ENCODE assay signal across 10 mouse cellular contexts in the genomic region with DNA sequence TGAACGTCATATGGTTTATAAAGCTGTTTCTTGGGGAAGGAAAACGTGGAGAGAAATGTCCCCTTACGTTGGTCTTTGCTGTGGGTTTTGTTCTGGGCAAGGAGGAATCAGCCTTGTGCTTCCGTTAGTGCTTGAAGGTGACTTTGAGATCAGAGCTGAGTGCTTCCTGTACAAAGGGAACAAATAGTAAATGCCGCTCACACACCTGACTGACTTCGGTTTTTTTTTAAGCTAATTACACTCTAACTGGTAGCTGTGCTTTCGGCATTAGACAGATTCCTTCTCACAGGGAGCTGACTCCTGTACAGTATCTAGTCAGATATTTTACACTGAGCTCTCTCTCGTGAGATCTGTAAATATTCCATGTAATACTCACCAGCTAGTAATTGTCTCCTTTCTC. TPM values are rescaled to one million over a fixed set of nuclear protein-coding genes. Genes with fewer than 3 reads are reported as not detected.
DNase-seq lines count a peak whose midpoint lies in the region; ATAC-seq and TF ChIP-seq lines count a peak whose summit lies in the region.
"Had no signal": no experiment of that assay in that cellular context is flagged by ENCODE, and none has a peak within 500 bp of the region (broad histone marks: within the 10 kb centered on the region; RNA-seq: fewer than 3 reads in every experiment).

No protein-coding gene starts in this region.

- H3K9ac ChIP-seq in midbrain, embryonic 14.5 days (replicated peaks; ENCODE audit: low read length) = no peak overlapping the region
- H3K9ac ChIP-seq: embryonic facial prominence, embryonic 12.5 days had no signal

- TF ChIP-seq CTCF in E14TG2a.4 (conservative IDR thresholded peaks at IDR 0.05; ENCODE audit: low read length) = no peak
- no peak for TF ChIP-seq CTCF in brain, embryonic 14.5 days (IDR thresholded peaks at IDR 0.05; ENCODE audit: borderline replicate concordance, extremely low read depth, insufficient read depth, insufficient read length)

- peak; percentile 67 to 85 for DNase-seq in kidney, adult 8-10 months
- no peak for DNase-seq in kidney, adult 18-20 months
- DNase-seq in brain, embryonic 14.5 days (ENCODE audit: low read depth) = peak; percentile 76
- peak; percentile 61 for DNase-seq in midbrain, embryonic 14.5 days
- DNase-seq in left cerebral cortex, adult 8-10 months (ENCODE audit: low spot score in 2 of 2) = no peak
- no peak for DNase-seq in embryo, embryonic 10.5 days (ENCODE audit: low spot score)
- no peak for DNase-seq in adrenal gland, postnatal 25 days

- H3K36me3 ChIP-seq in E14TG2a.4 (ENCODE audit: insufficient read depth, low read length) = peaks cover 11% of the 10 kb centered on the region
- no peaks in the 10 kb centered on the region for H3K36me3 ChIP-seq in midbrain, embryonic 14.5 days (ENCODE audit: control insufficient read depth, insufficient read depth, low read length)
- H3K36me3 ChIP-seq: embryonic facial prominence, embryonic 12.5 days had no signal

- no peaks in the 10 kb centered on the region for H3K9me3 ChIP-seq in E14TG2a.4 (ENCODE audit: low read length)
- H3K9me3 ChIP-seq in midbrain, embryonic 14.5 days (ENCODE audit: control insufficient read depth, low read length) = no peaks in the 10 kb centered on the region
- H3K9me3 ChIP-seq: embryonic facial prominence, embryonic 12.5 days had no signal

- no peak for TF ChIP-seq POLR2A in brain, embryonic 14.5 days (IDR thresholded peaks at IDR 0.05; ENCODE audit: borderline replicate concordance, extremely low read depth, insufficient read depth, insufficient read length, poor library complexity, severe bottlenecking)

- H3K27me3 ChIP-seq in E14TG2a.4 (ENCODE audit: insufficient read depth, low read length) = no peaks in the 10 kb centered on the region
- no peaks in the 10 kb centered on the region for H3K27me3 ChIP-seq in midbrain, embryonic 14.5 days (ENCODE audit: control insufficient read depth, insufficient read depth, low read length)
- H3K27me3 ChIP-seq: embryonic facial prominence, embryonic 12.5 days had no signal

- no peak for ATAC-seq in midbrain, embryonic 14.5 days (ENCODE audit: low FRiP score, low TSS enrichment)

- peak overlapping the region; percentile 14; the same call in 1 of the 2 replicates for H3K4me2 ChIP-seq in midbrain, embryonic 14.5 days (ENCODE audit: low read length)
- H3K4me2 ChIP-seq: embryonic facial prominence, embryonic 12.5 days; liver, embryonic 11.5 days had no signal

- peaks cover 97% of the 10 kb centered on the region for H3K4me1 ChIP-seq in E14TG2a.4 (replicated peaks; ENCODE audit: low read depth, low read length)
- H3K4me1 ChIP-seq in midbrain, embryonic 14.5 days (ENCODE audit: control insufficient read depth, insufficient read depth, low read length) = peaks cover 31% of the 10 kb centered on the region

- H3K4me3 ChIP-seq in E14TG2a.4 (replicated peaks; ENCODE audit: low read length) = peak overlapping the region; percentile 43; the same call in 1 of the 2 replicates
- H3K4me3 ChIP-seq in midbrain, embryonic 14.5 days (replicated peaks; ENCODE audit: low read depth, low read length) = no peak overlapping the region
- H3K4me3 ChIP-seq: embryonic facial prominence, embryonic 12.5 days had no signal

- 29% methylated on average over 8 of the region's 8 CpGs for WGBS in midbrain, embryonic 14.5 days

- peak overlapping the region; percentile 92 for H3K27ac ChIP-seq in midbrain, embryonic 14.5 days (replicated peaks; ENCODE audit: low read depth, low read length)
- H3K27ac ChIP-seq: embryonic facial prominence, embryonic 12.5 days had no signal

RNA-seq across cellular contexts. Expression of a gene that starts 29.9 kb away (rescaled TPM):
- 20.4 and 28.5 TPM in 2 replicates for polyA plus RNA-seq in brain, embryonic 14.5 days (2012; rRNA removed)
- 15.3 and 18.2 TPM in 2 replicates for polyA plus RNA-seq in midbrain, embryonic 14.5 days (2014; fragmentation: Nextera tagmentation; extraction: Ambion mirVana)
- 10 to 100 TPM; 33.3 to 35.9 (median 34.5) TPM for total RNA-seq in left cerebral cortex, adult 8-10 months (2022)
- 26.8 and 27.1 TPM in 2 replicates for total RNA-seq in adrenal gland, postnatal 25 days (2021)

Comparison
In these comparisons a context has a peak if more than half of its experiments do, and no peak if none do; other contexts are left out.
1. DNase-seq: peak in kidney, adult 8-10 months (2 of 2), brain, embryonic 14.5 days (single experiment) and midbrain, embryonic 14.5 days (single experiment); none in kidney, adult 18-20 months (single experiment), left cerebral cortex, adult 8-10 months (0 of 2), embryo, embryonic 10.5 days (single experiment) and adrenal gland, postnatal 25 days (single experiment).